Mouse (Mus musculus) naive thymus-derived CD4-positive, alpha-beta T cell, adult 2 months (primary cell): ENCODE measurements around the gene Tns3.

Source experiments
- DNase-seq: peaks from one replicate; pipeline ENCODE4 v3.0.0-alpha.2; 2011; ENCODE audit warnings: low read depth

Gene Tns3

GRCm38 (mm10) chr11:8651448-8652035 is 12.8 kb downstream of the Tns3 start:
- DNase-seq, result no peak

- no peak for DNase-seq
Measured at GRCm38 (mm10) chr11:8645609-8646008, 18.7 kb downstream of the Tns3 start.

DNA sequence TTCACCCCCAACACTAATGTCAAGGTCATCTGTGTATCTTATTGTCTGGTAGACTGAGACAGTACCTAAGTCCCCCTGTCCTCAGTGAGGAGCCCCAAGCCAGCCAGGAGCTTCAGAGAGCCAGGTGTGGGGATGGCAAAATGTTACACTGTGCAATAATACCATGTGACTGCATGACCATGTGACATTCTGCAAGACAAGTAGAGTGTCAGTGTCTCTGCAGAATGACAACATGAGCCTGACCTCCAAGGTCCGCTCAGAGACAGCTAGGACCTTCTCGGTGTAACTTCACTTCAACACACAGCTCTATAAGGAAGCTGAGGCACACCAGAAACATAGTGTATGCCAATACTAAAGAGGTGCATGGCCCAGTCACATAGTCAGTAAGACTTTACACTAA is 20.1 kb downstream of the Tns3 start:
- no peak for DNase-seq

DNA sequence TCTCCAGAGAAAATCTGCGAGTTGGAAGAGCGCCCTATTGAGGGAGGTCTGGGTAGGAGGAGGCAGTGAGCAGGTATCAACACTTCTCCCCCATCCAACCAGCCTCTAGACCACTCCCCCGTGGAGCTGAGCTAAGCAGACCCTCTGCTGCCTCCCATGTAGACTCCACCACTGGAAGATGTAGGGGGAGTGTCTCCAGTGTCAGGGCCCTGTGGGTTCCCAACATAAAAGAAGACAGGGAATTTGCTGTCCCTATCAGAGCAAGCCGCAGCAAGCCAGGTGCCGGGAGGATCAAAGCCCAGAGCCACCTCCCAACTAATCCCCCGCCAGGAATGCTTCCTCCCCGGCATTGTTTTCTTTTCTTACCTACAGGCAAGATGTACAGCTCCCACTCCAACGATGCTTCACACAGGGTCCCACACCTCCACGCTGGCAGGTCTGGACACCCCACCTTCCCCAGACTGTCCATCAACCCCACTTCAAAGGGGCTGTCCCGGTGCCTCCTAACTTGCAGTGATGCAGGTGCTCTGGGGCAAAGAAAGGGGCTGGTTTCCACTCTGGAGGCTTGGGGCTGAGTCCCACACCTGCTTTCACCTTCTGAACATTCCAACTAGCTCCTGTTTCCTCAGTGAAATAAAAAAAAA is 22.6 kb downstream of the Tns3 start:
- no peak for DNase-seq

GRCm38 (mm10) chr11:8639726-8640125 is 24.6 kb downstream of the Tns3 start:
- no peak for DNase-seq

- no peak for DNase-seq
Measured at GRCm38 (mm10) chr11:8639007-8639718, 25.2 kb downstream of the Tns3 start.

- no peak for DNase-seq
Measured at GRCm38 (mm10) chr11:8637469-8638447, 26.6 kb downstream of the Tns3 start.

GRCm38 (mm10) chr11:8636680-8637079 is 27.7 kb downstream of the Tns3 start:
- DNase-seq, result no peak

GRCm38 (mm10) chr11:8635778-8636177 is 28.6 kb downstream of the Tns3 start:
- no peak for DNase-seq

GRCm38 (mm10) chr11:8634728-8635410 is 29.5 kb downstream of the Tns3 start:
- DNase-seq, result no peak

DNA sequence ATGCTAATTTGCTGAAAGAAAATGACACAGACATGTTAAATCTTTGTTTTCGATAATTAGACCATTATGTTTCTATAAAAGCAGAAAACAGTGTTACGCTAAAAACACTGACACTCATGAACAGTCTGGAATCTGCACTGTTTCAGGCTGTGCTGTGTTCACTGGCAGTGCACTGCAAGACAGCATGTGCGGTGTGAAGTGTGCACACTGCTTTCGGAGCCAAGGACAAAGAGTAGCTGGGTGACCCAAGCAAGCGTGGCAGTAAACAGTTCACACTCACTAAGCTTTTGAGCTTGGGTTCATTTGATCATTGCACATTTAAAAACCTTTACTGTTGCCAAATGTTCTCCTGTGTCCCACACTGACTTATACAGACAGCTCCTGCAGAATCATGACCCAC is 32.2 kb downstream of the Tns3 start:
- no peak for DNase-seq

DNA sequence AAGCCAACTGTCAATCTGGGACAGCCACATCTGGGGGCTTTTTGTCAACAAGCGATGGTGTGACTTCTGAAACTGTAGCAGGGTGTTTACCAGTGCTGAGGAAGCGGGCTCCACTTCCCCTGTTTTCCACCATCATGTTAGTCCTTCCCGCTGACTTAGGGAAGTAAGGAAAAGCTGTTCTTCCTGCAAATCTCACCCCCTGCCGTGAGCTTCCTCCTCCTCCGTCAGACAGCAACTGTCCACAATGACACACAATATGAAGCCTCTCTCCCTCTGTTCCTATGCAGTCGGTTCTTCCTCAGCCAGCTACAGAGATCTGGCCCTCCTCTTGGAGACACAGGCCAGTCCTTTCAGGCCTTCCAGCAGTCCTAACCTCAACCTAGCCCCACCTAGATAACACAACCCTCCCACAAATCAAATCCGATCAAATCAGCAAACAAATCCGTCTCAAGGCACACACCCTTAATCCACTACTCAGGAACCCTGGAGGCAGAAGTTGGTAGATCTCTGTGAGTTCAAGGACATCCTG is 34.4 kb downstream of the Tns3 start:
- DNase-seq, result no peak

- no peak for DNase-seq
Measured at GRCm38 (mm10) chr11:8629326-8629725, 35.0 kb downstream of the Tns3 start.

- DNase-seq, result peak; percentile 15
Measured at GRCm38 (mm10) chr11:8628846-8629253, 35.5 kb downstream of the Tns3 start.

DNA sequence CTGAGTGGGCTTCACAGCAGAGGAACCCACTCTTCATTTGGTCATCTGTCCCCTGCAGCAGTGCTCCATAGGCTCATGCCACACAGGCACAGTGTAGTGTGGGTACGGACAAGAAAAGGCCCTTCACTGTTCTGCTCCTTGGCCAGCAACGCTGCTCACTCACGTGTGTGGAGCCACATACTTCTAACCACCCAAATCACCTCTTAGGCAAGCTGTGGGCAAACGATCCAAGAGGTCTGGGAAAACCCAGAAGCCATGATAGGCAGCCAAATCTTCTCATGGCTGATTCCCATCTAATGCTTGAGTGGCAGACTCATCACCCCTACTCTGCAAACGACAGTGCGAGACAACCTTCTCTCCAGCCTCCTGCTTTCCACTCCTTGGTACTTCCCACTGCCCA is 37.2 kb downstream of the Tns3 start:
- DNase-seq, result no peak

- DNase-seq, result no peak
Measured at GRCm38 (mm10) chr11:8626715-8627114, 37.6 kb downstream of the Tns3 start.

GRCm38 (mm10) chr11:8625915-8626604 is 38.3 kb downstream of the Tns3 start:
- DNase-seq, result no peak

- DNase-seq, result no peak
Measured at GRCm38 (mm10) chr11:8625451-8625850, 38.9 kb downstream of the Tns3 start.

DNA sequence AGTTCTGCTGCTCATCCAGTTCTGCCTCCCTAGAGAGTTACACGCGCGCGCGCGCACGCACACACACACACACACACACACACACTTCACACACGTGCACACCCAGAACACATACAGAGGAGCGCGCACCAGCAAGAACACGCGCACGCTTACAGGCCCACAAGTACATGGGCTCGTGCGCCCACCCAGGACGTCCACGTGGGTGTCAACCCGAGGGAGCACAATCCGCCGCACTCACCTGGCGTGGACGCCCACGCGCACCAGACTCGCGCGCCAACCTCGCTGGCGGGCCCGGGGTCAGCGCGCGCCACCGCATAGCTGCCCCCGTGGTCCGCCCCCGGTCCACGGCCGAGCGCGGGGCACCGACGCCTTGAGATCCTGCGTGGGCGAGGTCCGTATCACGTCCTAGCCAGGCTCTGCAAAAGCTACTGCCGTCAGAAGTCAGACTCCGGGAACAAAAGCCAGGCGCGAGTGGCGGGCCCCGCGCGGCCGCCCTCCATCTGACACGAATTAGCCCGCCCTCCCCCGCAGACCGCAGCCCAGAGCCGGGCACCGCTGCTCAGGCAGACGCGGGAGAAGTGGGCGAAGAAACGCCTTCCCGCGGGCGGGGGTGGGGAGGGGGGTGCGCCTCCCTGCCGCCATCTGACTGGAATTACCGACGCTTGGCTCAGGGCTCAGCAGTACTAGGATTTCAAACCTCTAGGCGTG is 40.0 kb downstream of the Tns3 start:
- DNase-seq, result no peak

DNA sequence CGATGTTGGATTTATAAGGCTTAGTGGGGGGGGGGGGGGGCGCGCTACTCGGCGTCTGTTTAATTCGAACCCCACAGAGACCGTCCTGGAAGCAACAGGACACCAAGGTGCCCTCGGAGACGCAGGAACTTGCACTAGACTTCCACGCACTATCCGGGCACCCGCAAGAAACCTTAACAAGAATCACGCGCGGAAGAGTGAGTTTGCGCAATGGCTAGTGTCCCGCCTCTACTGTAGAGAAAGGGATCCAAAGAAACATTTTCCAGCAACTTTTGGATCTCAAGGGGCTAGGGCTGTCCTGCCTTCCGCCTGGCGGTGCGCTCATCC is 40.5 kb downstream of the Tns3 start:
- no peak for DNase-seq
